Mouse (Mus musculus): ENCODE results near the gene Cd300ld. TPM values are rescaled to one million over a fixed set of nuclear protein-coding genes. Genes with fewer than 3 reads are reported as not detected.

The Cd300ld gene
- polyA plus RNA-seq, 1 experiment from 2014 or later, result not detected

GRCm38 (mm10) chr11:114965182-114965828, 24.4 kb downstream of the Cd300ld start:
- no peaks in the 10 kb centered on the region for H3K9me3 ChIP-seq (replicated peaks; ENCODE audit: control insufficient read depth, low read length)
- DNase-seq (ENCODE audit: low spot score) (no peak), ATAC-seq (no peak)
- H3K4me2 ChIP-seq (ENCODE audit: low read length), result no peak overlapping the region
- no peak overlapping the region for H3K9ac ChIP-seq (ENCODE audit: low read length)
- H3K27ac ChIP-seq (ENCODE audit: low read depth, low read length), result no peak overlapping the region
- no peaks in the 10 kb centered on the region for H3K36me3 ChIP-seq (ENCODE audit: control insufficient read depth, insufficient read depth, low read length)
- no peaks in the 10 kb centered on the region for H3K4me1 ChIP-seq (ENCODE audit: control insufficient read depth, insufficient read depth, low read length)
- H3K4me3 ChIP-seq (ENCODE audit: low read depth, low read length), result no peak overlapping the region
- no peaks in the 10 kb centered on the region for H3K27me3 ChIP-seq (replicated peaks; ENCODE audit: control insufficient read depth, insufficient read depth, low read length)
- 63% methylated on average over 3 of the region's 3 CpGs for WGBS

- H3K27me3 ChIP-seq (replicated peaks; ENCODE audit: control insufficient read depth, insufficient read depth, low read length), result no peaks in the 10 kb centered on the region
- no peaks in the 10 kb centered on the region for H3K36me3 ChIP-seq (ENCODE audit: control insufficient read depth, insufficient read depth, low read length)
- no peak for DNase-seq (ENCODE audit: low spot score)
- no peak overlapping the region for H3K9ac ChIP-seq (ENCODE audit: low read length)
- H3K27ac ChIP-seq (ENCODE audit: low read depth, low read length), result no peak overlapping the region
- WGBS, result 85% methylated on average over 1 of the region's 1 CpGs
- H3K9me3 ChIP-seq (replicated peaks; ENCODE audit: control insufficient read depth, low read length), result no peaks in the 10 kb centered on the region
- no peak overlapping the region for H3K4me3 ChIP-seq (ENCODE audit: low read depth, low read length)
- no peak for ATAC-seq
- H3K4me2 ChIP-seq (ENCODE audit: low read length), result no peak overlapping the region
- H3K4me1 ChIP-seq (ENCODE audit: control insufficient read depth, insufficient read depth, low read length), result no peaks in the 10 kb centered on the region
Observed at GRCm38 (mm10) chr11:114960369-114960768, 29.4 kb downstream of the Cd300ld start.

GRCm38 (mm10) chr11:114934144-114934543, 55.6 kb downstream of the Cd300ld start, which contains the start of gene Cd300lb:
Cd300lb (minus strand) TSS chr11:114934386.
- Histone ChIP-seq H3K36me3 (ENCODE audit: control insufficient read depth, insufficient read depth, low read length) (no peaks in the 10 kb centered on the region), H3K27ac (ENCODE audit: low read depth, low read length) (no peak within 1 kb of the TSS), H3K9me3 (replicated peaks; ENCODE audit: control insufficient read depth, low read length) (no peaks in the 10 kb centered on the region), H3K4me2 (ENCODE audit: low read length) (no peak within 1 kb of the TSS), H3K9ac (ENCODE audit: low read length) (no peak within 1 kb of the TSS), H3K4me1 (ENCODE audit: control insufficient read depth, insufficient read depth, low read length) (no peaks in the 10 kb centered on the region), H3K4me3 (ENCODE audit: low read depth, low read length) (no peak within 1 kb of the TSS), H3K27me3 (replicated peaks; ENCODE audit: control insufficient read depth, insufficient read depth, low read length) (no peaks in the 10 kb centered on the region)
- 59% methylated on average over 6 of the region's 6 CpGs for WGBS
- ATAC-seq (no peak), DNase-seq (ENCODE audit: low spot score) (no peak)

- Histone ChIP-seq H3K27ac (ENCODE audit: low read depth, low read length) (no peak overlapping the region), H3K4me2 (ENCODE audit: low read length) (no peak overlapping the region), H3K27me3 (replicated peaks; ENCODE audit: control insufficient read depth, insufficient read depth, low read length) (no peaks in the 10 kb centered on the region), H3K9me3 (replicated peaks; ENCODE audit: control insufficient read depth, low read length) (no peaks in the 10 kb centered on the region), H3K9ac (ENCODE audit: low read length) (no peak overlapping the region), H3K36me3 (ENCODE audit: control insufficient read depth, insufficient read depth, low read length) (no peaks in the 10 kb centered on the region), H3K4me3 (ENCODE audit: low read depth, low read length) (no peak overlapping the region), H3K4me1 (ENCODE audit: control insufficient read depth, insufficient read depth, low read length) (no peaks in the 10 kb centered on the region)
- ATAC-seq (no peak), DNase-seq (ENCODE audit: low spot score) (no peak)
- 81% methylated on average over 4 of the region's 4 CpGs for WGBS
Observed at GRCm38 (mm10) chr11:114933591-114933990, 56.1 kb downstream of the Cd300ld start.

Other genes with a start within 250 kb of the Cd300ld start
- 0.23 and 0.34 TPM in 2 replicates for gene Kif19a, start 224.5 kb downstream of the Cd300ld start, polyA plus RNA-seq (2014; fragmentation: Nextera tagmentation; extraction: Ambion mirVana)
- 22.1 and 24.7 TPM in 2 replicates for gene Btbd17, start 194.0 kb downstream of the Cd300ld start, polyA plus RNA-seq (2014; fragmentation: Nextera tagmentation; extraction: Ambion mirVana)
- not detected in 2 replicates for gene Gpr142, start 191.0 kb downstream of the Cd300ld start, polyA plus RNA-seq (2014; fragmentation: Nextera tagmentation; extraction: Ambion mirVana)
- 4.4 and 5.4 TPM in 2 replicates for gene Gprc5c, start 138.8 kb downstream of the Cd300ld start, polyA plus RNA-seq (2014; fragmentation: Nextera tagmentation; extraction: Ambion mirVana)
- gene Cd300a, start 99.9 kb downstream of the Cd300ld start, polyA plus RNA-seq (2014; fragmentation: Nextera tagmentation; extraction: Ambion mirVana), result 0.73 and 1.0 TPM in 2 replicates
- gene Cd300lb, start 55.5 kb downstream of the Cd300ld start, polyA plus RNA-seq (2014; fragmentation: Nextera tagmentation; extraction: Ambion mirVana), result 0.07 TPM in 1 of 2 replicates, not detected in the other
- gene Cd300c, start 20.8 kb downstream of the Cd300ld start, polyA plus RNA-seq (2014; fragmentation: Nextera tagmentation; extraction: Ambion mirVana), result not detected in 2 replicates
- gene Cd300c2, start 12.0 kb upstream of the Cd300ld start, polyA plus RNA-seq (2014; fragmentation: Nextera tagmentation; extraction: Ambion mirVana), result 1.1 and 2.0 TPM in 2 replicates
- not detected in 2 replicates for gene Cd300ld2, start 26.3 kb upstream of the Cd300ld start, polyA plus RNA-seq (2014; fragmentation: Nextera tagmentation; extraction: Ambion mirVana)
- gene Cd300ld4, start 37.1 kb upstream of the Cd300ld start, polyA plus RNA-seq (2014; fragmentation: Nextera tagmentation; extraction: Ambion mirVana), result not detected in 2 replicates
- not detected in 2 replicates for gene Cd300ld5, start 47.8 kb upstream of the Cd300ld start, polyA plus RNA-seq (2014; fragmentation: Nextera tagmentation; extraction: Ambion mirVana)
- not detected in 2 replicates for gene Cd300ld3, start 58.5 kb upstream of the Cd300ld start, polyA plus RNA-seq (2014; fragmentation: Nextera tagmentation; extraction: Ambion mirVana)
- not detected in 2 replicates for gene Cd300e, start 72.3 kb upstream of the Cd300ld start, polyA plus RNA-seq (2014; fragmentation: Nextera tagmentation; extraction: Ambion mirVana)
- gene Rab37, start 101.5 kb upstream of the Cd300ld start, polyA plus RNA-seq (2014; fragmentation: Nextera tagmentation; extraction: Ambion mirVana), result 0.45 and 0.57 TPM in 2 replicates
- not detected in 2 replicates for gene Cd300lf, start 144.1 kb upstream of the Cd300ld start, polyA plus RNA-seq (2014; fragmentation: Nextera tagmentation; extraction: Ambion mirVana)
- 39.4 and 48.4 TPM in 2 replicates for gene Slc9a3r1, start 173.4 kb upstream of the Cd300ld start, polyA plus RNA-seq (2014; fragmentation: Nextera tagmentation; extraction: Ambion mirVana)
- 6.3 and 8.5 TPM in 2 replicates for gene Tmem104, start 197.6 kb upstream of the Cd300ld start, polyA plus RNA-seq (2014; fragmentation: Nextera tagmentation; extraction: Ambion mirVana)
- 19.5 and 20.4 TPM in 2 replicates for gene Nat9, start 197.9 kb upstream of the Cd300ld start, polyA plus RNA-seq (2014; fragmentation: Nextera tagmentation; extraction: Ambion mirVana)